Mouse (Mus musculus) heart, adult 18-20 months (tissue): Measurements from ENCODE around the gene Fam216b. TPM values are rescaled to one million over a fixed set of nuclear protein-coding genes. Genes with fewer than 3 reads are reported as not detected.

Experiments used
- DNase-seq, 2 experiments: peaks; one replicate each; pipeline ENCODE4 v3.0.0; 2021 to 2022; ENCODE audit warnings: mixed read lengths in 1 of 2
- total RNA-seq, 2 experiments: library from RNA; stranded (reverse); gene quantifications; 2 replicates each; pipeline ENCODE4 v1.2.3; 2021

The Fam216b gene
- total RNA-seq, 2 experiments from 2014 or later, result 0.26 TPM; not detected in 1

DNA sequence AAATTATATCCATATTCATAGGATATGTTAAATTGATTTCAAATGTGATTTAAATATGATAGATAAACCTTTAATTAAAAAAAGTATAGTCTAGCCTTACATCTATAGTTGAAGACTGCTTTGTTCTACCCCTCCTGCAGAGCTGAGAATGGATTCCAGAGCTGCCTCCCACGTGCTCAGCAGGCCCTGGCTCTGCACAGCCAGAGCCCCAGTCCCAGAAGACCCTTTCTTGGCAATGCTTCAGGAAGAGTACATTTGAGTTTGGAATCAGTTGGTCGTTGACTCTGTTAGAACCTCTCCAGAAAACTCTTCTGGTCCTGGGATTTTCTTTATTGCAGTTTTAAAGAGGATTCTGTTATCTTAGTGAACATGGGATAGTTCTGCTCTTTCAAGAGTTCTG is 45.7 kb downstream of the Fam216b start:
- DNase-seq, result no peak

DNA sequence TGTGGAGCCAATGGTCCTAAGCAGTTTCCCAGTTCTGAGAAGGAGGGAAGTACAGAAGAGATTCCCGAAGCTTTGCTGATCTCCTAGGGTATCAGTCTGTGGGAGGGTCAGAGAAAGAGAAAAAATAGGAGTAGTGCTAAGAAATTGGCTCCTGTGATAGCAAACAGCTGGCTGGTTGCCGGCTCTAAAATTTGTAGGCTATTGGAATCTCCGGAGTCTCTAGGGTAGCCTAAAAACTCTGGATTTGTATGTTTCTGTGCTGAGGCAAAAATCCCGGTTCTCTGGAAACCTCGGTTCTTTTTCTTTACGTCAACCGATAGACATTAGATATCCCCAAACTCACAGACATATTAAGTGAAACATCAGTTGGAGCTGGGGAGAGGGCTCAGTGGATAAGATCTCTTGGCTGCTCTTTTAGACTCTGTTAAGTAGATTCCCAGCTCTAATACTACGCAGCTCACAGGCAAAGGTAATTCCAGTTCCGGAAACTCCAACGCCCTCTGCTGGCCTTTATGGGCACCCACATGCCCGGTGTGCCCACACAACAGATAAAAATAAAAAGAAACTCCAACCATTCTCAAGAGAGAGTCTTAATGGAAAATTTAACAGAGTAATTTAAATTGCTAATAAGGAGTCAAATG is 46.8 kb downstream of the Fam216b start:
- no peak for DNase-seq

DNA sequence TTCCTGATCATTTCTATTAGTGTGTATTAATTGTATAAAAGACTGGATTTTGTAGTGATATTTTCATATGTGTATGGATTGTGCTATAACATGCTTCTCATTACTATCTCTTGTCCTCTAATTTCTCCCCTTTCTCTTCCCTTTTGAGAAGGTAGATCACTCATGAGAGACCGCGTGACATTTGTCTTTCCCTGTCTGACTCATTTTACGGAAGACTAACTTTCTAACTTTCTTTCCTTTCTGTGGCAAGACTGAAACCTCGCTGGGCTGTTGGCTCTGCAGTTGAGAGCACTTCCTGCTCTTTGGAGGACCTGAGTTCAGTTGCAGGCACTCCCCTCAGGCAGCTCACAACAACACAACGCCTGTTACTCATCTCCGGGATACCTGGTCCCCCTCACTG is 48.2 kb downstream of the Fam216b start:
- DNase-seq, result no peak

DNA sequence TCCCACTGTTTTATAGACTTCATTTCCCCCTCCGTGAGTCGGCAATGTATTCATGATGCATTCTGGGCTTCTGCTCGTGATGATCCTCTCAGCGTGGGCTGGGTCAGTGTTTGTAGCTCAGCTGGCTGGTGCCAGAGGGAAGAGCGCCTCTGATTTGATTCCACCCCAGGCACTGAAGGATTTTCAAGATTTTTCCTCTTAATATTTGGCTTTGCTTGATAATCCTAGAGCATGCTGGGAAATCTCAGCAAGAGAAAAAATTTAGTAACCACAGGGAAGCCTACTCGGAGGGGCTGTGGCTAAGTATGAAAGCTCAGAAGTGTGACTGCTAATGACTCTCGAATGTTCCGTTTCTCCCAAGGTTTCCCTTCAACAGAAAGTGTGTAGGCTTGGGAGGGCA is 49.9 kb downstream of the Fam216b start:
- no peak for DNase-seq

Other genes starting within 250 kb of the Fam216b start
- gene Dnajc15, start 213.9 kb downstream of the Fam216b start, total RNA-seq, result 100 to 1,000 TPM; 269 to 282 TPM
- gene Epsti1, start 184.8 kb downstream of the Fam216b start, total RNA-seq, result 1 to 10 TPM in 1 of 2 experiments, under 1 TPM in 1; 0.45 to 3.2 TPM
- gene Tnfsf11, start 219.0 kb upstream of the Fam216b start, total RNA-seq, result under 1 TPM in 1 of 2 experiments, not detected in 1; 0.13 TPM